Mouse (Mus musculus): ENCODE data around the gene Lmf1.

Gene Lmf1

GRCm38 (mm10) chr17:25608137-25608785, 29.4 kb downstream of the Lmf1 start:
- no peak for DNase-seq

- DNase-seq = no peak
Measured at GRCm38 (mm10) chr17:25608821-25609505, 30.1 kb downstream of the Lmf1 start.

- DNase-seq = no peak
Measured at GRCm38 (mm10) chr17:25609506-25609828, 30.6 kb downstream of the Lmf1 start.

GRCm38 (mm10) chr17:25610151-25610550, 31.3 kb downstream of the Lmf1 start:
- peak; percentile 64 for DNase-seq

GRCm38 (mm10) chr17:25612537-25612936, 33.7 kb downstream of the Lmf1 start:
- peak; percentile 37 for DNase-seq

GRCm38 (mm10) chr17:25613323-25613722, 34.4 kb downstream of the Lmf1 start:
- DNase-seq = no peak

GRCm38 (mm10) chr17:25614723-25615510, 36.0 kb downstream of the Lmf1 start:
- no peak for DNase-seq

GRCm38 (mm10) chr17:25618508-25619056, 39.7 kb downstream of the Lmf1 start:
- peak; percentile 25 for DNase-seq

- DNase-seq = no peak
Measured at GRCm38 (mm10) chr17:25623441-25623840, 44.6 kb downstream of the Lmf1 start.

GRCm38 (mm10) chr17:25623935-25624334, 45.0 kb downstream of the Lmf1 start:
- no peak for DNase-seq

GRCm38 (mm10) chr17:25624446-25625119, 45.7 kb downstream of the Lmf1 start:
- DNase-seq = no peak

- DNase-seq = no peak
Measured at GRCm38 (mm10) chr17:25625282-25625681, 46.4 kb downstream of the Lmf1 start.

GRCm38 (mm10) chr17:25626196-25627043, 47.5 kb downstream of the Lmf1 start:
- DNase-seq = no peak

GRCm38 (mm10) chr17:25630313-25630712, 51.4 kb downstream of the Lmf1 start:
- DNase-seq = no peak

GRCm38 (mm10) chr17:25634070-25634469, 55.2 kb downstream of the Lmf1 start:
- DNase-seq = no peak

GRCm38 (mm10) chr17:25635387-25635786, 56.5 kb downstream of the Lmf1 start:
- DNase-seq = no peak

GRCm38 (mm10) chr17:25635806-25636205, 56.9 kb downstream of the Lmf1 start:
- DNase-seq = no peak

- DNase-seq = no peak
Measured at GRCm38 (mm10) chr17:25637986-25638385, 59.1 kb downstream of the Lmf1 start.

GRCm38 (mm10) chr17:25638442-25638841, 59.6 kb downstream of the Lmf1 start:
- no peak for DNase-seq

GRCm38 (mm10) chr17:25640956-25641355, 62.1 kb downstream of the Lmf1 start:
- no peak for DNase-seq

- no peak for DNase-seq
Measured at GRCm38 (mm10) chr17:25642032-25642431, 63.1 kb downstream of the Lmf1 start.

Measured in cerebellum, adult 8-10 months (tissue).